Mouse (Mus musculus): ENCODE measurements around the gene Fam117b. TPM values are rescaled to one million over a fixed set of nuclear protein-coding genes. Genes with fewer than 3 reads are reported as not detected.

The Fam117b gene
- polyA plus RNA-seq (2015; fragmentation: Nextera tagmentation; extraction: Ambion mirVana), result 27.4 and 33.1 TPM in 2 replicates

DNA sequence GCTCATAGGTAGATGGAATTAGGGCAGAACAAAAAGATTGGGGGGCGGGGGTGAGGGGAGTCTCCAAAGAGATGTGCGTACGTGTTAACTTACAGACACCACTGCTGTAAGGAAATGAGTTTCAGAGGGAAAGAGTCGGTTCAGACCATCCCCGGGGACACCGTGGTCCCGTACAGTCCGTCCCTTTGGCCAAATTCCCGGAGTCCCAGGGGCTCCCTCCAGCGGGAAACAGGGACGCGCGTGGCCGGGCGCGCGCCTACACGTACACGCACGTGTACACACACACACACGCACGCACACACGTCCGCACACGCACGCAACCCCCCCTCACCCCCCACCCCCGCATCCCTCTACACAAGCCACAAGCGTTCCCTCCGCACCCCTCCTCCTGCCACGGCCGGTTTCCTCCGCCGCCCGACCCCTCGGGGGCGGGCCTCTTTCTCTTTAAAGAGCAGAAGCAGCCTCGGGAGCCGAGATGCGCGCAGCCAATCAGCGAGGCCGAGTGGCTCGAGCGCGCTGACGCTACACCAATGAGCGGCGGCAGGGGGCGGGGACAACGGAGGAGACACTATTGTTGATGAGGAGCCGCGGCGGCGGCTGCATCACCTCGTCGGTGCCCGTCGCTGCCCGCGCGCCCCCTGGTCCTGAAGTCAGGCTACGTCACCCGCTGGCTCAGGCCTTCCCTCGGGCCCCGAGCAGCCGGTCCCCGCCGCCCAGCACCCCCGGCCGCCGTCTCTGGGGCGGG lies at the start of gene Fam117b:
Gene Fam117b, plus strand, starts transcription at position 594 of the 745 bp plus-strand sequence.
- Histone ChIP-seq H3K9ac (replicated peaks) (peak within 1 kb of the TSS; percentile 98), H3K4me2 (peak within 1 kb of the TSS; percentile 72)
- peak; percentile 96 for ATAC-seq (ENCODE audit: low FRiP score)

DNA sequence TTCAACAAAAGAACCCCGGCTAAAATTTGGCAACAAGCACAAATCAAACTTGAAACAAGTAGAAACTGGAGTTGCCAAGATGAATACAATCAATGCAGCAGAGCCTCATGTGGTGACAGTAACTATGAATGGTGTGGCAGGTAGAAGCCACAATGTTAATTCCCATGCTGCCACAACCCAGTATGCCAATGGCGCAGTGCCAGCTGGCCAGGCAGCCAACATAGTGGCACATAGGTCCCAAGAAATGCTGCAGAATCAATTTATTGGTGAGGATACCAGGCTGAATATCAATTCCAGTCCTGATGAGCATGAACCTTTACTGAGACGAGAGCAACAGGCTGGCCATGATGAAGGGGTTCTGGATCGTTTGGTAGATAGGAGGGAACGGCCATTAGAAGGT lies 44.8 kb upstream of the Fam117b start:
- Histone ChIP-seq H3K9me3 (replicated peaks) (no peaks in the 10 kb centered on the region), H3K9ac (replicated peaks) (no peak overlapping the region), H3K4me1 (no peaks in the 10 kb centered on the region), H3K36me3 (peaks cover 49% of the 10 kb centered on the region), H3K27ac (replicated peaks) (no peak overlapping the region), H3K27me3 (replicated peaks) (no peaks in the 10 kb centered on the region), H3K4me3 (replicated peaks) (no peak overlapping the region), H3K4me2 (no peak overlapping the region)
- 87% methylated on average over 5 of the region's 5 CpGs for WGBS
- ATAC-seq (ENCODE audit: low FRiP score), result no peak

More for the DNA sequence above, at the start of gene Fam117b:
- Histone ChIP-seq H3K27me3 (replicated peaks) (no peaks in the 10 kb centered on the region), H3K27ac (replicated peaks) (peak within 1 kb of the TSS; percentile 98), H3K9me3 (replicated peaks) (no peaks in the 10 kb centered on the region), H3K4me1 (peaks cover 30% of the 10 kb centered on the region), H3K4me3 (replicated peaks) (peak within 1 kb of the TSS; percentile 99), H3K36me3 (no peaks in the 10 kb centered on the region)
- under 1% methylated on average over 59 of the region's 72 CpGs for WGBS

DNA sequence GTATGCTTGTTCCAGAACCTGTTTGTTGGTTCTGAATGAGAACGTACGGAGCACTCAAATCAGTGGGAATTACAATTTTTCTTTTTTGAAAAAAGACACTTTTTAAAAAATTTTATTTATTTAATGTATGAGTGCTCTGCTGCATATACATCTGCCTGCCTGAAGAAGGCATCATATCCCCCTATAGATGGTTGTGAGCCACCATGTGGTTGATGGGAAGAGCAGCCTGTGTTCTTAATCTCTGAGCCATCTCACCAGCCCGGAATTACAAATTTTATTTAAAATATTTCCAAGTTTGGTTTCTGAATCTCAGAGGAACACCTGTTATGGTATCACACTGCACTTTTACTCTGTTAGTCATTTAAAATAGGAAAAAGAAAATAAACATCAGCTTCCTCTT lies 38.8 kb upstream of the Fam117b start:
- H3K9me3 ChIP-seq (replicated peaks), result no peaks in the 10 kb centered on the region
- no peak overlapping the region for H3K9ac ChIP-seq (replicated peaks)
- no peak for ATAC-seq (ENCODE audit: low FRiP score)
- H3K4me2 ChIP-seq, result no peak overlapping the region
- no peaks in the 10 kb centered on the region for H3K27me3 ChIP-seq (replicated peaks)
- H3K27ac ChIP-seq (replicated peaks), result no peak overlapping the region
- whole genome bisulfite sequencing, result 93% methylated on average over 3 of the region's 3 CpGs
- no peak overlapping the region for H3K4me3 ChIP-seq (replicated peaks)
- no peaks in the 10 kb centered on the region for H3K4me1 ChIP-seq
- peaks cover 32% of the 10 kb centered on the region for H3K36me3 ChIP-seq

- H3K9me3 ChIP-seq (replicated peaks), result no peaks in the 10 kb centered on the region
- no peaks in the 10 kb centered on the region for H3K27me3 ChIP-seq (replicated peaks)
- H3K4me2 ChIP-seq, result no peak overlapping the region
- no peaks in the 10 kb centered on the region for H3K4me1 ChIP-seq
- no peak overlapping the region for H3K4me3 ChIP-seq (replicated peaks)
- no peak overlapping the region for H3K27ac ChIP-seq (replicated peaks)
- H3K9ac ChIP-seq (replicated peaks), result no peak overlapping the region
- peaks cover 23% of the 10 kb centered on the region for H3K36me3 ChIP-seq
- WGBS, result 95% methylated on average over 7 of the region's 7 CpGs
- no peak for ATAC-seq (ENCODE audit: low FRiP score)
These were observed 34.7 kb upstream of the Fam117b start for GRCm38 (mm10) chr1:59878098-59878497.

DNA sequence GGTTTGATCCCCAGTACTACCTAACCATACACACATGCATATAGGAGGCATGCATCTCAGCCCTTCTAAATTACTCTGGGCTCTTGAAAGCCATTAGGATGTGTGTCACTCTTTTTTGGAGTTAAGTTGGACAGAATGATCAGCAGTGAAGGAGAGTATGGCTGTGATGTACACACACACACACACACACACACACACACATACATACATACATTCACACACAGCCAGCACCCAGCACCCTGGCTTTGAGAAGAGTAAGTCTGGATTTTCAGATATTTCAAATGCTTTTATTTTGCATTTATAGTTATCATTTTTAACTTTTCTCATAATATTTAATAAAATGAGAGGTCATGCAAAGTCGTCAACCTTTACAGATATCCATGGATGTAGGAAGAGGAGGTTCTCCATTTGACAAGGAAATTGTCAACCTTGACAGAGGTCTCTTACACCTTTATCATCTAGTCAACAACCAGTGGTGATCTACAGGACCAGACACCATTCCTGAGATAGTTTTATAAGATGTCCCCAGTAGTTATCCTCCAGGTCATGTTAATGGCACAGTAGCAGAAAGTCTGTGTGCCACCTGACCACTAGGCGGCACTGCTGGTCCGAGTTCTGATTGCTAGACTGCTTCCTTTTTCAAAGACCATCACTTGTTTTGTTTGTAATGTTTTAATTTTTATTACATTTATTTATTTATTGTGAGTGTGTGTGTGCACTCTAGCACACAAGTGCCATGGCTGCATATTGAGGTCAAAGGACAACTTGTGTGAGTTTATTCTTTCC lies 29.3 kb upstream of the Fam117b start:
- no peaks in the 10 kb centered on the region for H3K9me3 ChIP-seq (replicated peaks)
- H3K4me1 ChIP-seq, result no peaks in the 10 kb centered on the region
- peak; percentile 58; the same call in 1 of the 2 replicates for ATAC-seq (ENCODE audit: low FRiP score)
- H3K4me2 ChIP-seq, result no peak overlapping the region
- peaks cover 8% of the 10 kb centered on the region; the same call in 1 of the 2 replicates for H3K36me3 ChIP-seq
- no peak overlapping the region for H3K27ac ChIP-seq (replicated peaks)
- H3K4me3 ChIP-seq (replicated peaks), result no peak overlapping the region
- 35% methylated on average over 3 of the region's 3 CpGs for WGBS
- no peaks in the 10 kb centered on the region for H3K27me3 ChIP-seq (replicated peaks)
- no peak overlapping the region for H3K9ac ChIP-seq (replicated peaks)

DNA sequence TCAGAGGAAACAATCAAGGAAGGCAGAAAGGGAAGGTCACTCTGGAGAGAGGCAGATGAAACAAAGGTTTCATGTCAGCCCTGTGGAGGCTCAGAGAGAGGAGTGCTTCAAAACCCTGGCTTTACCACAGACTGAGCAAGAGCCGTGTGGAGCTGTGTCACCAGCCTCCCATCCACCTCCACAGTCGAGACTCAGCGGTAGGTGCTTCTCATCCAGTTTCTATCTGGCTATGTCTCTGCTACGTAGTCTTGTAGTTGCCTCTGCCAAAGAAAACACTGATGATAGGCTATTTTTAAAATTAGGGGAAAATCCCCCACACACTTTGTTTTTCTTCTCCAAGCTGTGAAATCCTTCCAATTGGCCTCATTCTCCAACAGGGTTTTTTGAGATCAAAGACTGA lies 25.9 kb upstream of the Fam117b start:
- Histone ChIP-seq H3K9ac (replicated peaks) (no peak overlapping the region), H3K27me3 (replicated peaks) (no peaks in the 10 kb centered on the region), H3K4me3 (replicated peaks) (no peak overlapping the region), H3K9me3 (replicated peaks) (no peaks in the 10 kb centered on the region), H3K4me2 (no peak overlapping the region), H3K4me1 (no peaks in the 10 kb centered on the region), H3K27ac (replicated peaks) (no peak overlapping the region), H3K36me3 (no peaks in the 10 kb centered on the region)
- 63% methylated on average over 4 of the region's 4 CpGs for whole genome bisulfite sequencing
- no peak for ATAC-seq (ENCODE audit: low FRiP score)

DNA sequence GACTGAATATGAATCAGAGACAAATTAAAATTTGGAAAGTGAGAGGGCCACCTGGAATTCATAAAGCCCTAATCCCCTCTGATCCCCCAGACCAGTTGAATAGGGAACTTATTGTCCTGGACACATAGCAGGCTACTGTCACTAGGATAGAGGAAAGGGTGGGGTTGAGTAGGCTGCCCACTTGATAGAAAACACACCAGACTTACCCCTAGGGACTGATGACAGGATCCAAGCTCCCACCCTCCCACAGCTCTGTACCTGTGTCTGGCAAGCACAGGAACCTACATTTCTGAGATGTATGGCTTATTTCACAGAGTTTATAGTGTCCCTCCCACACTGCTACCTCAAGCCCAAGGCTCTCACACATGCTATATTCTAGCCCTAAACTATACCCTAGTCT lies 24.8 kb upstream of the Fam117b start:
- no peak for ATAC-seq (ENCODE audit: low FRiP score)
- H3K9ac ChIP-seq (replicated peaks), result no peak overlapping the region
- no peak overlapping the region for H3K27ac ChIP-seq (replicated peaks)
- no peak overlapping the region for H3K4me3 ChIP-seq (replicated peaks)
- no peaks in the 10 kb centered on the region for H3K27me3 ChIP-seq (replicated peaks)
- no peaks in the 10 kb centered on the region for H3K4me1 ChIP-seq
- no peaks in the 10 kb centered on the region for H3K36me3 ChIP-seq
- no peaks in the 10 kb centered on the region for H3K9me3 ChIP-seq (replicated peaks)
- H3K4me2 ChIP-seq, result no peak overlapping the region

DNA sequence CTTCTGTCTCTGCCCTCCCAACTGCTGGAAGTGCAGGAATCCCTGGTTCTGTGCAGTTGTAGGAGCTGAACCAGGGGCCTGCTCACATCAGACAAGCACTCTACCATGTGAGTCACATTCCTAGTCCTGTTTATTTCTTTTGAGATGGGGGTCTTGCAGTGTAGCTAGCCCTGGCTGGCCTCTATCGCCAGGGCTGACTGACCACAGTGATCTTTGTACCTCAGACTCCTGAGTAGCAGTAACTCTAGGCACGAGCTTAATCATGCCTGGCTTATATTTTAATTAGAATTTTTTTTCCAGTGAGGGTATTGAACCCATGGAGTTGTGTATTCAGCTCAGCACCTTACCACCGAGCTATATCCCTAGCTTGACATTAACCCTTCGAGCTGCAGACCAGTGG lies 21.6 kb upstream of the Fam117b start:
- no peaks in the 10 kb centered on the region for H3K4me1 ChIP-seq
- H3K4me2 ChIP-seq, result no peak overlapping the region
- WGBS, result 82% methylated on average over 4 of the region's 4 CpGs
- no peak overlapping the region for H3K27ac ChIP-seq (replicated peaks)
- no peaks in the 10 kb centered on the region for H3K27me3 ChIP-seq (replicated peaks)
- no peaks in the 10 kb centered on the region for H3K36me3 ChIP-seq
- ATAC-seq (ENCODE audit: low FRiP score), result no peak
- no peak overlapping the region for H3K4me3 ChIP-seq (replicated peaks)
- H3K9me3 ChIP-seq (replicated peaks), result no peaks in the 10 kb centered on the region
- no peak overlapping the region for H3K9ac ChIP-seq (replicated peaks)

DNA sequence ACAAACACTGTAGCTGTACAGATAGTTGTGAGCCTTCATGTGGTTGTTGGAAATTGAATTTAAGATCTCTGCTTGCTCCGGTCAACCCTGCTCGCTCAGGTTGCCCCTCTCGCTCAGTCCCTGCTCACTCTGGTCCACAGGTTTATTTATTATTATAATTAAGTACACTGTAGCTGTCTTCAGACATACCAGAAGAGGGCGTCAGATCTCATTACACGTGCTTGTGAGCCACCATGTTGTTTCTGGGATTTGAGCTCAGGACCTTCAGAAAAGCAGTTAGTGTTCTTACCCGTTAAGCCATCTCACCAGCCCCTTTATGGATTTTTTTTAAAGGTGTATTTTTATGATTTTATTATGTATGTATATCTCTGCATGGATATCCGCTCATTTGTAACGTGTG lies 20.0 kb upstream of the Fam117b start:
- Histone ChIP-seq H3K27me3 (replicated peaks) (no peaks in the 10 kb centered on the region), H3K4me3 (replicated peaks) (no peak overlapping the region), H3K4me1 (no peaks in the 10 kb centered on the region), H3K9ac (replicated peaks) (no peak overlapping the region), H3K36me3 (no peaks in the 10 kb centered on the region), H3K27ac (replicated peaks) (no peak overlapping the region), H3K4me2 (no peak overlapping the region), H3K9me3 (replicated peaks) (no peaks in the 10 kb centered on the region)
- 88% methylated on average over 8 of the region's 8 CpGs for WGBS
- ATAC-seq (ENCODE audit: low FRiP score), result no peak

- Histone ChIP-seq H3K27ac (replicated peaks) (no peak overlapping the region), H3K4me3 (replicated peaks) (no peak overlapping the region), H3K4me2 (no peak overlapping the region), H3K27me3 (replicated peaks) (no peaks in the 10 kb centered on the region), H3K9ac (replicated peaks) (no peak overlapping the region), H3K4me1 (no peaks in the 10 kb centered on the region), H3K36me3 (no peaks in the 10 kb centered on the region), H3K9me3 (replicated peaks) (no peaks in the 10 kb centered on the region)
- no peak for ATAC-seq (ENCODE audit: low FRiP score)
- WGBS, result 85% methylated on average over 4 of the region's 4 CpGs
These were observed 18.8 kb upstream of the Fam117b start for GRCm38 (mm10) chr1:59894025-59894424.

- Histone ChIP-seq H3K27ac (replicated peaks) (no peak overlapping the region), H3K36me3 (no peaks in the 10 kb centered on the region), H3K27me3 (replicated peaks) (no peaks in the 10 kb centered on the region), H3K9me3 (replicated peaks) (no peaks in the 10 kb centered on the region), H3K4me1 (no peaks in the 10 kb centered on the region), H3K4me2 (no peak overlapping the region), H3K4me3 (replicated peaks) (no peak overlapping the region), H3K9ac (replicated peaks) (no peak overlapping the region)
- no peak for ATAC-seq (ENCODE audit: low FRiP score)
- WGBS, result 45% methylated on average over 4 of the region's 4 CpGs
These were observed 17.4 kb upstream of the Fam117b start for GRCm38 (mm10) chr1:59895456-59895855.
